In genomic region chr14:105921217-105921695, GRCm38 (mm10) we compare ENCODE assay signal across 7 mouse cellular contexts. TPM values are rescaled to one million over a fixed set of nuclear protein-coding genes. Genes with fewer than 3 reads are reported as not detected.
DNase-seq lines count a peak whose midpoint lies in the region; ATAC-seq and TF ChIP-seq lines count a peak whose summit lies in the region.

No protein-coding gene starts in this region.

- H3K4me2 ChIP-seq in lung, postnatal 0 days (replicated peaks; ENCODE audit: low read depth, low read length): peak overlapping the region; percentile 23; the same call in 1 of the 2 replicates
- H3K4me2 ChIP-seq in forebrain, embryonic 15.5 days (replicated peaks): peak overlapping the region; percentile 35; the same call in 1 of the 2 replicates
- H3K4me2 ChIP-seq in limb, embryonic 14.5 days (replicated peaks; ENCODE audit: low read depth, low read length, severe bottlenecking): peak overlapping the region; percentile 34; the same call in 1 of the 2 replicates

- H3K9me3 ChIP-seq in lung, postnatal 0 days (ENCODE audit: low read length): no peaks in the 10 kb centered on the region
- no peaks in the 10 kb centered on the region for H3K9me3 ChIP-seq in forebrain, embryonic 15.5 days
- no peaks in the 10 kb centered on the region for H3K9me3 ChIP-seq in limb, embryonic 14.5 days (ENCODE audit: control insufficient read depth, low read length)

- no peak for TF ChIP-seq EP300 in lung, postnatal 0 days (IDR thresholded peaks at IDR 0.05)

- peak; percentile 41 for DNase-seq in lung, postnatal 0 days (ENCODE audit: low spot score)
- no peak for DNase-seq in lung, postnatal 25 days (ENCODE audit: low spot score)
- DNase-seq in limb, embryonic 14.5 days (ENCODE audit: low spot score): peak; percentile 22
- no peak for DNase-seq in adipocyte (ENCODE audit: low spot score)
- DNase-seq in left cerebral cortex, adult 11 months (ENCODE audit: low spot score): no peak
- DNase-seq in embryo, embryonic 9.5 days (ENCODE audit: extremely low spot score): no peak

- H3K4me3 ChIP-seq in lung, postnatal 0 days (ENCODE audit: low read depth, low read length): no peak overlapping the region
- no peak overlapping the region for H3K4me3 ChIP-seq in forebrain, embryonic 15.5 days
- H3K4me3 ChIP-seq in limb, embryonic 14.5 days (replicated peaks; ENCODE audit: low read length): peak overlapping the region; percentile 9; the same call in 1 of the 2 replicates

- H3K36me3 ChIP-seq in lung, postnatal 0 days (ENCODE audit: insufficient read depth, low read length): no peaks in the 10 kb centered on the region
- no peaks in the 10 kb centered on the region for H3K36me3 ChIP-seq in forebrain, embryonic 15.5 days
- no peaks in the 10 kb centered on the region for H3K36me3 ChIP-seq in limb, embryonic 14.5 days (ENCODE audit: control insufficient read depth, insufficient read depth, low read length)

- ATAC-seq in lung, postnatal 0 days: no peak; the same call in 1 of the 2 replicates
- no peak for ATAC-seq in forebrain, embryonic 15.5 days (replicated peaks)
- ATAC-seq in limb, embryonic 14.5 days (ENCODE audit: low FRiP score, low read depth): no peak

- H3K9ac ChIP-seq in lung, postnatal 0 days (replicated peaks; ENCODE audit: low read depth): no peak overlapping the region
- no peak overlapping the region for H3K9ac ChIP-seq in forebrain, embryonic 15.5 days (replicated peaks)
- H3K9ac ChIP-seq in limb, embryonic 14.5 days (ENCODE audit: low read depth, low read length, severe bottlenecking): peak overlapping the region; percentile 34; the same call in 1 of the 2 replicates

- WGBS in lung, postnatal 0 days: 4% methylated on average over 8 of the region's 8 CpGs
- 10% methylated on average over 8 of the region's 8 CpGs for WGBS in forebrain, embryonic 15.5 days
- 7% methylated on average over 8 of the region's 8 CpGs for WGBS in limb, embryonic 14.5 days

- TF ChIP-seq CTCF in lung, postnatal 0 days (IDR thresholded peaks at IDR 0.05): no peak

- no peaks in the 10 kb centered on the region for H3K27me3 ChIP-seq in lung, postnatal 0 days (replicated peaks; ENCODE audit: insufficient read depth, low read length)
- H3K27me3 ChIP-seq in forebrain, embryonic 15.5 days: no peaks in the 10 kb centered on the region
- H3K27me3 ChIP-seq in limb, embryonic 14.5 days (ENCODE audit: control insufficient read depth, insufficient read depth, low read length): no peaks in the 10 kb centered on the region

- no peak overlapping the region for H3K27ac ChIP-seq in lung, postnatal 0 days (ENCODE audit: low read length)
- H3K27ac ChIP-seq in forebrain, embryonic 15.5 days (replicated peaks): no peak overlapping the region
- H3K27ac ChIP-seq in limb, embryonic 14.5 days (replicated peaks; ENCODE audit: low read depth, low read length): peak overlapping the region; percentile 58; the same call in 1 of the 2 replicates

- H3K4me1 ChIP-seq in lung, postnatal 0 days (ENCODE audit: insufficient read depth, low read depth, low read length): peaks cover 7% of the 10 kb centered on the region; the same call in 1 of the 2 replicates
- peaks cover 9% of the 10 kb centered on the region for H3K4me1 ChIP-seq in forebrain, embryonic 15.5 days
- peaks cover 16% of the 10 kb centered on the region; the same call in 1 of the 2 replicates for H3K4me1 ChIP-seq in limb, embryonic 14.5 days (ENCODE audit: control insufficient read depth, insufficient read depth, low read length)

- no peak for TF ChIP-seq POLR2A in limb, embryonic 14.5 days (IDR thresholded peaks at IDR 0.05; ENCODE audit: borderline replicate concordance, extremely low read depth, insufficient read depth, insufficient read length)

RNA-seq across cellular contexts. Expression of gene Spry2, which starts 24.6 kb away (rescaled TPM):
- 88.9 and 99.8 TPM in 2 replicates for polyA plus RNA-seq in lung, postnatal 0 days (2015; fragmentation: Nextera tagmentation; extraction: Ambion mirVana)
- 27.5 and 34.4 TPM in 2 replicates for polyA plus RNA-seq in forebrain, embryonic 15.5 days (2015; fragmentation: Nextera tagmentation; extraction: Ambion mirVana)
- polyA plus RNA-seq in limb, embryonic 14.5 days (2012; rRNA removed): 35.6 and 43.7 TPM in 2 replicates
- polyA plus RNA-seq in limb, embryonic 14.5 days (2014; fragmentation: Nextera tagmentation; extraction: Ambion mirVana): 75.9 and 80.1 TPM in 2 replicates

Comparison
In these comparisons a context has a peak if more than half of its experiments do, and no peak if none do; other contexts are left out.
1. DNase-seq: peak in lung, postnatal 0 days (single experiment) and limb, embryonic 14.5 days (single experiment); none in lung, postnatal 25 days (single experiment), adipocyte (single experiment), left cerebral cortex, adult 11 months (single experiment) and embryo, embryonic 9.5 days (single experiment).
2. Peak in every context shown above with its lines, with median percentiles within 50 percentile points of each other: H3K4me2 ChIP-seq.